Mouse (Mus musculus): ENCODE measurements at regions not wholly inside any gene's neighbourhood (a gene's known extent, or its start where the extent isn't known, plus 50 kb on each side); places are given as distances from the start of the nearest gene placed in this dataset.

DNA sequence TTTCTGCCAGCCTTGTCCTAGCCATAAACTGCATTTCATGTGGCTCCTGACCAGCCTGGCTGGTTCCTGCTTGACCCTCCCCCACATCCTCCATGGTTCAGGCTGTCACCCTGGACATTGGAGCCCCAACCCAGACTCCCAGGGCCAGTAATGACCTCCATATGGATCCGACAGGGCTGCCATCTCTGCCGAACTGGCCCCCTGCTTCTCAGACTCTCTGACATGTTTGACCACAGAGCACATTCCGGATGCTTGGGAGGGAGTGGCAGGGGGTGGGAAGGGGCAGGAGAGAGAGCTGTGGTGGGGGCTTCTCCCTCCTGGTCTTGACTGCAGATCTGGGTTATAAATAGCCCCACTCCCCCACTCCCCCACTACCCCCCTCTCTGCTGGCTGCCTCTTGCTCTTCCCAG lies 59.0 kb upstream of the Actrt2 start:
- Histone ChIP-seq H3K27ac (ENCODE audit: low read depth, low read length) (no peak overlapping the region), H3K4me2 (ENCODE audit: low read depth) (no peak overlapping the region), H3K4me3 (ENCODE audit: low read depth, low read length) (no peak overlapping the region), H3K27me3 (ENCODE audit: control insufficient read depth, insufficient read depth, low read length) (no peaks in the 10 kb centered on the region), H3K9ac (ENCODE audit: low read length) (no peak overlapping the region), H3K9me3 (ENCODE audit: control insufficient read depth, low read length) (no peaks in the 10 kb centered on the region), H3K36me3 (ENCODE audit: control insufficient read depth, insufficient read depth, low read length) (no peaks in the 10 kb centered on the region), H3K4me1 (ENCODE audit: control insufficient read depth, insufficient read depth, low read length) (peaks cover 2% of the 10 kb centered on the region; the same call in 1 of the 2 replicates)
- ATAC-seq (ENCODE audit: insufficient read depth, low FRiP score, low TSS enrichment) (no peak), DNase-seq (ENCODE audit: low spot score) (no peak)
- WGBS = 34% methylated on average over 3 of the region's 3 CpGs

DNA sequence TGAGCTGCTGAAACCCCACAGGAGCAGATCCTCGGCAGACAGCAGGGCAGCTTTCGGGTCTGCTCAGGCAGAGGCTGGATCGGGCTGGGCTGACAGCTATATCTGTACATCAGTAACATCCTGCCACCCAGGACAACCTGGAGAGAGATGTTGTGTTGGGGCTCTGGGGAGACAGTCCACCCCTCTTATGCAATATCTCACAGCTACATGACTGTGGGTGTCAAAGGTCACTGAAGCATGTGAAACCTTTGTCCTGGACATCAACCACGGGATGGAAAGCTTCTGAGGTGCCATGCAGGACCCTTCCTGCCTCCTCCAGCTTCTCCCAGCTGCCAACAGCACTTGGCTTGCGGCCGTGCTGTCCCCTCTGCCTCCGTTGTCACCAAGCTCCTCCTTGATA lies 60.3 kb upstream of the Actrt2 start:
- H3K4me3 ChIP-seq (ENCODE audit: low read depth, low read length) = no peak overlapping the region
- WGBS = 70% methylated on average over 7 of the region's 7 CpGs
- no peaks in the 10 kb centered on the region for H3K9me3 ChIP-seq (ENCODE audit: control insufficient read depth, low read length)
- H3K27me3 ChIP-seq (ENCODE audit: control insufficient read depth, insufficient read depth, low read length) = no peaks in the 10 kb centered on the region
- no peaks in the 10 kb centered on the region for H3K36me3 ChIP-seq (ENCODE audit: control insufficient read depth, insufficient read depth, low read length)
- H3K4me2 ChIP-seq (ENCODE audit: low read depth) = no peak overlapping the region
- ATAC-seq (ENCODE audit: insufficient read depth, low FRiP score, low TSS enrichment) = no peak
- H3K9ac ChIP-seq (ENCODE audit: low read length) = no peak overlapping the region
- H3K27ac ChIP-seq (ENCODE audit: low read depth, low read length) = no peak overlapping the region
- no peak for DNase-seq (ENCODE audit: low spot score)
- H3K4me1 ChIP-seq (ENCODE audit: control insufficient read depth, insufficient read depth, low read length) = peaks cover 3% of the 10 kb centered on the region; the same call in 1 of the 2 replicates

DNA sequence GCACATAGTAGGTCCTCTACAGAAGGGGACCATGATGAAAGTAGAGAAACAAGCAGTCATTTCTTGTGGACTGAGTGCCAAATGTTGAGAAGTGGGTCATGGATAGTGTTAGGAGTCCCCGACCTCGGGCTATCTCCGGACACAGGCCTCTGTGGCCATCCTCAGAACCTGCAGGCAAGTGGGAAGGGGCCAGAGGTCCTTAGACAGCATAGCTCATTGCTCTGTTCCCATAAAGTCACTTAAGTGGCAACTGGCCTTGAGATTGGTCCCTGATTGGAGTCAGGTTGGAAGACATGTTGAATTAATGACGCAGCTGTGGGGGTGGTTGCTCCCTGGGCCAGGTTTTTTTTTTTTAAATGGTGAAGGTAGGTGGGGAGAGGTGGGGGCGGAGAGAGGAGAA lies 63.0 kb upstream of the Actrt2 start:
- Histone ChIP-seq H3K4me3 (ENCODE audit: low read depth, low read length) (no peak overlapping the region), H3K9ac (ENCODE audit: low read length) (no peak overlapping the region), H3K27ac (ENCODE audit: low read depth, low read length) (no peak overlapping the region), H3K9me3 (ENCODE audit: control insufficient read depth, low read length) (no peaks in the 10 kb centered on the region), H3K27me3 (ENCODE audit: control insufficient read depth, insufficient read depth, low read length) (no peaks in the 10 kb centered on the region), H3K36me3 (ENCODE audit: control insufficient read depth, insufficient read depth, low read length) (no peaks in the 10 kb centered on the region), H3K4me2 (ENCODE audit: low read depth) (no peak overlapping the region), H3K4me1 (ENCODE audit: control insufficient read depth, insufficient read depth, low read length) (peaks cover 3% of the 10 kb centered on the region; the same call in 1 of the 2 replicates)
- ATAC-seq (ENCODE audit: insufficient read depth, low FRiP score, low TSS enrichment) (no peak), DNase-seq (ENCODE audit: low spot score) (no peak)
- 98% methylated on average over 5 of the region's 5 CpGs for WGBS

DNA sequence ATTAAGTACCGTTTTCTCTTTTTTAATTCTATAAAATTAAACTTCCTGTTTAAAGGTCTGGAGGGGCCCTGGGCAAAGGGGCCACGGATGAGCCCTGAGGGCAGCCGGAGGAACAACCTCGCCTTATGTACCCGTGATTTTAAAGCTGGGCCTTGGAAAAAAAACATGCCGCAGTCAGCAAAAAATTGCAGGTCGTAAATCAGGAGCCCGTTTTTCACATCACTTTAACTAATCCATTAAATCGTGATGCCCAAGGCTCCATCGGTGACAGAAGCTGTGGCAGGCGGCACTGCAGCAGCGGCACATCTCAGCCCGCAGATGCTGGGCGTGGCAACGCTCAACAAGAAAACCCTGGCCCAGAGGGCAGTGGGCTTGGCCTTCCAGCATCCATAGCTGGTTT lies 63.7 kb upstream of the Actrt2 start:
- Histone ChIP-seq H3K4me1 (ENCODE audit: control insufficient read depth, insufficient read depth, low read length) (peaks cover 3% of the 10 kb centered on the region; the same call in 1 of the 2 replicates), H3K27me3 (ENCODE audit: control insufficient read depth, insufficient read depth, low read length) (no peaks in the 10 kb centered on the region), H3K27ac (ENCODE audit: low read depth, low read length) (no peak overlapping the region; the same call in 1 of the 2 replicates), H3K4me3 (ENCODE audit: low read depth, low read length) (no peak overlapping the region), H3K36me3 (ENCODE audit: control insufficient read depth, insufficient read depth, low read length) (no peaks in the 10 kb centered on the region), H3K9me3 (ENCODE audit: control insufficient read depth, low read length) (no peaks in the 10 kb centered on the region), H3K9ac (ENCODE audit: low read length) (no peak overlapping the region), H3K4me2 (ENCODE audit: low read depth) (no peak overlapping the region)
- peak; percentile 24 for DNase-seq (ENCODE audit: low spot score)
- 59% methylated on average over 15 of the region's 15 CpGs for WGBS
- no peak for ATAC-seq (ENCODE audit: insufficient read depth, low FRiP score, low TSS enrichment)

DNA sequence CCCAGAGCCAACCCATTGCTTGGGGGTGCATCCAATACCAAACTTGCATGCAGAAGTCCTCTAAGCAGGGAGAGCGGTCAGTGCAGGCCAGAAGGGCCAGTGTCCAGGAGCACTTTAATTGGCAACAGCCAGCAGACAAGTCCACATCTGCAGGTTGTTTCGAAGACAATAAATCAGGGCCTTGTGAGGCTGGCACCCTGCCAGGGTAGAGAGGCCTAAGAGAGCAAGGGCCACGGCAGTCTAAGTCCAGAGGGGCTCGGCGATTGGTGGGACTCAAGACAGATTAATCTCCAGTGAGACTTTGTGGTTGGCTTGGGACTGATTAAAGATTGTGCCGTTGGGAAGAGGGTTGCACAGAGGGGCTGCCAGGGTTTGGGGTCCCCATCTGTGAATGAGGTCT lies 68.4 kb upstream of the Actrt2 start:
- WGBS = 53% methylated on average over 6 of the region's 6 CpGs
- ATAC-seq (ENCODE audit: insufficient read depth, low FRiP score, low TSS enrichment) = no peak
- DNase-seq (ENCODE audit: low spot score) = no peak

DNA sequence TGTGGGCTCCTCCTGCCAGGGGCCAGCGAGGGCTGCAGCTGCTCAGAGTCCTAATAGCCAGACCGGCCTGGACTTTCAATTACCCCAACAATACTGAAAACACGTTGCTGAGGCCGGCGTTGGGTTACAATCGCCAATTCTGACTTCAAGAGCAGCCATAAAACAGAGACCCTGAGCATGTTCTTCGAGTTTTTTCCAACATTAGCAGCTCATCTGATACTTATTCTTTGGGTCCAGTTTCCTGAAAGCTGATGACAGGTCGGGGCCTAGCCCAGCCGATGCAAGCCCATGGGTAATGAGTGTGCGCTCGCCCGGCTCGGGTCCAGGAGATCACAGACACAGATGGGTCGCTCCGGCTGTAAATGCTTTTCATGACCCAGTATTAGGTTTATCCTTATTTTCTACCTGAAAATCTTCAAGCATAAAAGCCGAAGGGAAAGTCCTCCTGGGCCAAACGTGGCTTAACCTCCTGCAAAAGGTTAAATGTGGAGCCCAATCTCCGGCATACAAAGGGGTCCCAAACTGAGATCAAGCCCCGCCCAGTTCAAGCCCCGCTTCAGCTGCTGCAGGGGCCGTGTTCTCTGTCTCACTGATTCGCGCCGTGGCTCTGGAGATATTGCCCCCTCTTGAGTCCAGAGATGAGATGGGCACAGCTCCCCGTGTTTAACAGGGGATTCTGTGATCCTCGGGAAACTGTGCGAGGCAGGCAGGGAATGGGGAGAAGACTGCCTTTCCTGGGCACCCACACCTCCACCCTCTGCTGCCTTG lies 73.6 kb upstream of the Actrt2 start:
- H3K9ac ChIP-seq (ENCODE audit: low read length) = no peak overlapping the region
- H3K27me3 ChIP-seq (ENCODE audit: control insufficient read depth, insufficient read depth, low read length) = no peaks in the 10 kb centered on the region
- no peak overlapping the region for H3K4me2 ChIP-seq (ENCODE audit: low read depth)
- H3K36me3 ChIP-seq (ENCODE audit: control insufficient read depth, insufficient read depth, low read length) = no peaks in the 10 kb centered on the region
- no peak overlapping the region for H3K27ac ChIP-seq (ENCODE audit: low read depth, low read length)
- no peak for ATAC-seq (ENCODE audit: insufficient read depth, low FRiP score, low TSS enrichment)
- 29% methylated on average over 27 of the region's 27 CpGs for WGBS
- no peaks in the 10 kb centered on the region; the same call in 1 of the 2 replicates for H3K4me1 ChIP-seq (ENCODE audit: control insufficient read depth, insufficient read depth, low read length)
- H3K4me3 ChIP-seq (ENCODE audit: low read depth, low read length) = no peak overlapping the region
- no peaks in the 10 kb centered on the region for H3K9me3 ChIP-seq (ENCODE audit: control insufficient read depth, low read length)
- peak; percentile 48 for DNase-seq (ENCODE audit: low spot score)

More for the DNA sequence above, 68.4 kb upstream of the Actrt2 start:
- H3K27me3 ChIP-seq (ENCODE audit: control insufficient read depth, insufficient read depth, low read length) = no peaks in the 10 kb centered on the region
- no peak overlapping the region for H3K27ac ChIP-seq (ENCODE audit: low read depth, low read length)
- no peaks in the 10 kb centered on the region for H3K9me3 ChIP-seq (ENCODE audit: control insufficient read depth, low read length)
- 0 out of 2 replicates have a peak, but pooled peaks cover 3% of the 10 kb centered on the region for H3K4me1 ChIP-seq (ENCODE audit: control insufficient read depth, insufficient read depth, low read length)
- H3K4me3 ChIP-seq (ENCODE audit: low read depth, low read length) = no peak overlapping the region
- no peak overlapping the region for H3K9ac ChIP-seq (ENCODE audit: low read length)
- H3K36me3 ChIP-seq (ENCODE audit: control insufficient read depth, insufficient read depth, low read length) = no peaks in the 10 kb centered on the region
- H3K4me2 ChIP-seq (ENCODE audit: low read depth) = no peak overlapping the region

DNA sequence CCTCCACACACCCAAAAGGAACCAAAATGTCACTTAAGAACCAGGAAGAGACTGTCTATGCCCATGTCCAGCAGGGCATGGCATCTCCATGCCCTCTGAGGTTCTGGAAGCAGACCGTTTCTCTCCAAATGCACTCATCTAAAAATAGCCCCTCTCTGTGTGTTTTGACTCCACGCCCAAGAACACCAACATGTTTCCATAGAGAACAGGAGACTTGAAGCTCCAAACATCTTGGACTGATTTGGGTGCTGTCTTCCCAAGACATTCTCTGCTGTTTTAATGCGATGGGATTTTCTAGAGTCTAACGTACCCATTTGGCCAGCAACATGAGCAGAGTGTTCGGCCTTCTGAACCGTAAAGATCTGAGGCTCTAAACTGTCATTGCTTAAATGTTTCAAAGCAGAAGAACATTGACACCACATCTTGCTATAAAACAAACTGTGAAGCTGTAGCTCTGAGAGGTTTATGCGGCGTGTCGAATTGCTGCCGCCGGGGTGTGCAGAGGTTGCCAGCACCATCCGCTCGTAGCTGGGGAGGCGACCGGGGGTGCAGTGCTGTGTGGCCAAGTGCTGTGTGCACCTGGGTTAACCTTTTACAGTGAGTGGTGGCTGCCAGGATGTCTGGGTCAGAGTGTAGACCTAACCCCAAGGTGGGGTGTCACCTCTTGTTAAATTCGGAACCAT lies 78.8 kb upstream of the Actrt2 start:
- Histone ChIP-seq H3K9ac (ENCODE audit: low read length) (no peak overlapping the region), H3K36me3 (ENCODE audit: control insufficient read depth, insufficient read depth, low read length) (no peaks in the 10 kb centered on the region), H3K9me3 (ENCODE audit: control insufficient read depth, low read length) (no peaks in the 10 kb centered on the region), H3K27me3 (ENCODE audit: control insufficient read depth, insufficient read depth, low read length) (no peaks in the 10 kb centered on the region), H3K27ac (ENCODE audit: low read depth, low read length) (no peak overlapping the region), H3K4me3 (ENCODE audit: low read depth, low read length) (no peak overlapping the region), H3K4me1 (ENCODE audit: control insufficient read depth, insufficient read depth, low read length) (no peaks in the 10 kb centered on the region; the same call in 1 of the 2 replicates), H3K4me2 (ENCODE audit: low read depth) (no peak overlapping the region)
- ATAC-seq (ENCODE audit: insufficient read depth, low FRiP score, low TSS enrichment) = no peak
- no peak for DNase-seq (ENCODE audit: low spot score)
- WGBS = 71% methylated on average over 16 of the region's 16 CpGs

DNA sequence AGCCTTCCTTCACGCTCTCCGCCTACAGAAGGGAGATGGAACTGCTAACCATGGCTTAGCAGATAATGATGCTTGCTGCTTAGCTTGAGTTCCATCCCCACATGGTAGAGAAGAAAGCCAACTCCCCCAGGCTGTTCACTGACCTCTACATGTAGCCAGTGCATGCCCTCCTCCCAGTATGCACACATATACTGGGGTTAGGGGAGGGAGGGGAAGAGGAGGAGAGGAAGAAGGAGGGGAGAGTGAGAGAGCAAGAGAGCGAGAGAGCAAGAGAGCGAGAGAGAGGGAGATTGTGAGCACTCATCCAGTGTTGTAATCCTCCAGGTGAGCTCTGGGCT lies 79.3 kb upstream of the Actrt2 start:
- ATAC-seq (ENCODE audit: insufficient read depth, low FRiP score, low TSS enrichment) (no peak), DNase-seq (ENCODE audit: low spot score) (no peak)
- Histone ChIP-seq H3K9me3 (ENCODE audit: control insufficient read depth, low read length) (no peaks in the 10 kb centered on the region), H3K4me3 (ENCODE audit: low read depth, low read length) (no peak overlapping the region), H3K9ac (ENCODE audit: low read length) (no peak overlapping the region), H3K27ac (ENCODE audit: low read depth, low read length) (no peak overlapping the region), H3K27me3 (ENCODE audit: control insufficient read depth, insufficient read depth, low read length) (no peaks in the 10 kb centered on the region), H3K4me1 (ENCODE audit: control insufficient read depth, insufficient read depth, low read length) (no peaks in the 10 kb centered on the region), H3K4me2 (ENCODE audit: low read depth) (no peak overlapping the region), H3K36me3 (ENCODE audit: control insufficient read depth, insufficient read depth, low read length) (no peaks in the 10 kb centered on the region)
- 79% methylated on average over 4 of the region's 4 CpGs for WGBS

DNA sequence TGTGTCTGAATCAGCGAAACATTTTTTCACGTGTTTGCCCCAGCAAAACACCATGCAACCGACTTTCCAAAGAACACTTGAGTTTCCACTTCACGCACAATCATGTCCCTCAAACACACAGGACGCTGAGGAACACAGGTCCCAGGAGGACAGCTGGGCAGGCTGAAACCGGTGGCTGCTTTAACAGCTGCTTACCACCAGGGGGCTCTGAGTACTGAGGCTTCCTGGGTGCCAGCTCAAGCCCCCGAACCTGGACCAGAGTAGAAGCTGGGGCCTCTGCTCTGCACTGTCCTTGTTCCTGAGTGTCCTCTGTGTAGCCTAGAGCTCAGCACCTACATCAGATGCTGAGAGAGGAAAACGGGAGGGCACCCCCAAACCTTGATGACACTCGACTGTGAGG lies 81.5 kb upstream of the Actrt2 start:
- ATAC-seq (ENCODE audit: insufficient read depth, low FRiP score, low TSS enrichment) (no peak), DNase-seq (ENCODE audit: low spot score) (peak; percentile 46)
- H3K27me3 ChIP-seq (ENCODE audit: control insufficient read depth, insufficient read depth, low read length) = no peaks in the 10 kb centered on the region
- 43% methylated on average over 9 of the region's 9 CpGs for WGBS
- H3K27ac ChIP-seq (ENCODE audit: low read depth, low read length) = no peak overlapping the region
- H3K4me2 ChIP-seq (ENCODE audit: low read depth) = no peak overlapping the region
- H3K4me1 ChIP-seq (ENCODE audit: control insufficient read depth, insufficient read depth, low read length) = no peaks in the 10 kb centered on the region
- no peak overlapping the region for H3K4me3 ChIP-seq (ENCODE audit: low read depth, low read length)
- no peaks in the 10 kb centered on the region for H3K9me3 ChIP-seq (ENCODE audit: control insufficient read depth, low read length)
- H3K9ac ChIP-seq (ENCODE audit: low read length) = no peak overlapping the region
- H3K36me3 ChIP-seq (ENCODE audit: control insufficient read depth, insufficient read depth, low read length) = no peaks in the 10 kb centered on the region

Data from neural tube, embryonic 11.5 days (tissue).